Mouse (Mus musculus) CD8-positive naive resting alpha-beta T cell, adult 2 months (primary cell): ENCODE results near the gene Gm45783.
A peak's percentile ranks its signal among the peaks of the same experiment; 100 is the strongest.
"Not testable (repeated sequence)": the region's sequence is repeated elsewhere in the genome, so short reads cannot be mapped to it uniquely, and the experiment has no call there.

ENCODE experiments used
- DNase-seq, 2 experiments: peaks; one replicate each; pipeline ENCODE4 v3.0.0; 2022; ENCODE audit warnings: low read depth in 2 of 2, low spot score in 2 of 2

Gm45783 gene

GRCm38 (mm10) chr7:7374431-7374830 lies at the start of gene Gm45783:
Gm45783 (minus strand) TSS chr7:7374573.
- DNase-seq = not testable (repeated sequence)

GRCm38 (mm10) chr7:7399603-7400002 lies 25.2 kb upstream of the Gm45783 start, which contains the start of gene Vmn2r31:
Vmn2r31 (minus strand) TSS chr7:7399703.
- DNase-seq = not testable (repeated sequence)

- DNase-seq = not testable (repeated sequence)
Measured at GRCm38 (mm10) chr7:7337509-7337908, 36.9 kb downstream of the Gm45783 start, which contains the start of gene Vmn2r30. Vmn2r30 (minus strand) TSS chr7:7337609.

- DNase-seq = peak; percentile 36 to 49
Measured at GRCm38 (mm10) chr7:7295595-7295994, 78.8 kb downstream of the Gm45783 start.
